Mouse (Mus musculus) testis, adult 2 months (tissue): ENCODE data around the gene Jazf1. TPM values are rescaled to one million over a fixed set of nuclear protein-coding genes. Genes with fewer than 3 reads are reported as not detected.
A peak's percentile ranks its signal among the peaks of the same experiment; 100 is the strongest.

Source experiments
- H3K27ac ChIP-seq: fragments of 200-500 bp; 2 replicates; pipeline ENCODE4 v1.5.1; 2012; ENCODE audit warnings: low read depth, low read length; ENCODE audit not compliant: control insufficient read depth, insufficient read depth
- H3K27me3 ChIP-seq: fragments of 200-500 bp; 2 replicates; pipeline ENCODE4 v1.6.1; 2012; ENCODE audit warnings: mild to moderate bottlenecking, low read length, moderate library complexity; ENCODE audit not compliant: control insufficient read depth, insufficient read depth
- H3K36me3 ChIP-seq: fragments of 200-500 bp; 2 replicates; pipeline ENCODE4 v1.6.1; 2012; ENCODE audit warnings: mild to moderate bottlenecking, low read length; ENCODE audit not compliant: control insufficient read depth, insufficient read depth
- H3K4me1 ChIP-seq: fragments of 200-500 bp; 2 replicates; pipeline ENCODE4 v1.6.1; 2012; ENCODE audit warnings: low read length; ENCODE audit not compliant: control insufficient read depth, insufficient read depth
- H3K4me3 ChIP-seq: fragments of 200-500 bp; 2 replicates; pipeline ENCODE4 v1.5.1; 2012; ENCODE audit warnings: low read depth, mild to moderate bottlenecking, low read length, moderate library complexity, mixed read lengths; ENCODE audit not compliant: control insufficient read depth
- CTCF ChIP-seq: fragments of 200-500 bp; IDR thresholded peaks from 2 replicates; pipeline ENCODE4 v1.5.1; 2012; ENCODE audit warnings: low read depth, mild to moderate bottlenecking, inconsistent platforms, low read length, moderate library complexity; ENCODE audit not compliant: control insufficient read depth, insufficient read depth, insufficient replicate concordance
- POLR2A ChIP-seq: fragments of 200-500 bp; IDR thresholded peaks from 2 replicates; pipeline ENCODE4 v1.6.1; 2012; ENCODE audit warnings: low read depth, mild to moderate bottlenecking, inconsistent platforms, low read length, moderate library complexity; ENCODE audit not compliant: control insufficient read depth
- polyA plus RNA-seq: library from polyadenylated mRNA; depleted of rRNA; stranded (reverse); fragments of >200 nt; gene quantifications from 2 replicates; pipeline ENCODE4 v1.2.3, GENCODE M21; 2012

Jazf1 gene
- polyA plus RNA-seq, 1 experiment: 51.8 TPM

DNA sequence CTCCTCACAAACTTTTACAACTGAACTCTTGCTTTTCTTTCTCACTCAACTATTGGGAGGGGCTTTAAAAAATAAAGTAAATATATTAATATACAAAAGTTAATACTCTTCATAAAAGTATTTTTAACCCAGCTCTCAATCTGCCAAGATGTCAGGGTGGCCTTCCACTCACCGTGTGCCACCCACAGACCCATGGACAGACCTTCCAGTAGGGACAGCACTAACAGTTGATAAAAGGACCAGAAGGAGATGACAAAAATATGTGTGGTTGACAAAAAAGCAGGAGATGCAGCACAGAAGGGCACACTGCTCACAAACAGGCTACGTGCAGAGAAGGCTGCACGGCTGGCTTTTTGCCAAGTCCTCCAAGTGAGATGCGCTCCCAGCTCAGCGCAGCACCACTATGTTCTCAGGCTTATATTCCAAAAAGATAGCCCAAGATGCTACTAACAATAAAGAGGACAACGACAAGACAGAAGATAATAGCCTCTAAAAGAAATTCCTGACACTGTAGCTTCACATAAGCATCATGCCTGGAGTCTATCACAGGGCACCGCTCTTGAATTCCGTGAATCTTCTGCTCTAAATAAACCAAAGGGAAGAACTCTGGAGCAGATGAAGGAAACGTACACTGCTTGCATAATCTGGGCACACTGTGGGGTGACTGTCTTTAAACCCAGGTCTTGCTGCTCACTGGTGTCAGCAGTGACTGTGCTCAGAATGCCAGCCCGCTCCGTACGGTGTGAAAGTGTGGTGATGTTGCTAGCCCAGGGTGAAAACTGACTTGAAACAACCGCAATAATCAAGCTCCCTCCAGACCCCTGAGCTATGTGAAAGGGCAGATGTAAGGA, 104.4 kb downstream of the Jazf1 start:
- Histone ChIP-seq H3K4me1 (no peaks in the 10 kb centered on the region; the same call in 1 of the 2 replicates), H3K4me3 (no peak overlapping the region), H3K27me3 (no peaks in the 10 kb centered on the region), H3K36me3 (no peaks in the 10 kb centered on the region), H3K27ac (no peak overlapping the region; the same call in 1 of the 2 replicates)
- no peak for TF ChIP-seq POLR2A
- no peak for TF ChIP-seq CTCF

DNA sequence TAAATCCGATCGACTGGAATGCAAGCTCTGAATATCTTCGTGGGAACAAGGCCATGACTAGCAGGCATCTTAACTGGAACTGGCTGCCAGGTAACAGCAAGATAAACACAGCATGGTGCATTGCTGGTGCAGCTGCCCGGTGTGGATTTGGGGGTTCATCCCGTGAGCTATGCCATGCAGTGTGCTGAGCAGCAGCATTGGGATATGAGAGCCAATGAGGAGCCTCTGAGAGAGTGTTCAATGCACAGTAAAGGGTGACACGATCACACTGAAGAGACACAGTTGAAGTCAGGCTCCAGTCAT, 105.0 kb downstream of the Jazf1 start:
- Histone ChIP-seq H3K27ac (0 out of 2 replicates have a peak overlapping the region, but pooled peaks have one; percentile 3), H3K36me3 (no peaks in the 10 kb centered on the region), H3K27me3 (no peaks in the 10 kb centered on the region), H3K4me1 (no peaks in the 10 kb centered on the region; the same call in 1 of the 2 replicates), H3K4me3 (no peak overlapping the region)
- TF ChIP-seq CTCF (no peak), POLR2A (no peak)

GRCm38 (mm10) chr6:52962600-52963429, 105.6 kb downstream of the Jazf1 start:
- H3K27ac ChIP-seq: no peak overlapping the region
- no peaks in the 10 kb centered on the region; the same call in 1 of the 2 replicates for H3K4me1 ChIP-seq

GRCm38 (mm10) chr6:52961660-52962490, 106.6 kb downstream of the Jazf1 start:
- Histone ChIP-seq H3K27ac (peak overlapping the region; percentile 61; the same call in 1 of the 2 replicates), H3K4me1 (no peaks in the 10 kb centered on the region; the same call in 1 of the 2 replicates)
- TF ChIP-seq CTCF (no peak), POLR2A (no peak)

More at GRCm38 (mm10) chr6:52962600-52963429, 105.6 kb downstream of the Jazf1 start:
- no peaks in the 10 kb centered on the region for H3K36me3 ChIP-seq
- TF ChIP-seq CTCF (no peak), POLR2A (no peak)
- no peak overlapping the region for H3K4me3 ChIP-seq
- H3K27me3 ChIP-seq: no peaks in the 10 kb centered on the region

GRCm38 (mm10) chr6:52957730-52958129, 110.7 kb downstream of the Jazf1 start:
- Histone ChIP-seq H3K36me3 (no peaks in the 10 kb centered on the region), H3K27ac (no peak overlapping the region), H3K27me3 (no peaks in the 10 kb centered on the region), H3K4me3 (no peak overlapping the region), H3K4me1 (no peaks in the 10 kb centered on the region; the same call in 1 of the 2 replicates)
- peak; percentile 95 for TF ChIP-seq CTCF
- no peak for TF ChIP-seq POLR2A

More at GRCm38 (mm10) chr6:52961660-52962490, 106.6 kb downstream of the Jazf1 start:
- H3K36me3 ChIP-seq: no peaks in the 10 kb centered on the region
- H3K4me3 ChIP-seq: no peak overlapping the region
- H3K27me3 ChIP-seq: no peaks in the 10 kb centered on the region

DNA sequence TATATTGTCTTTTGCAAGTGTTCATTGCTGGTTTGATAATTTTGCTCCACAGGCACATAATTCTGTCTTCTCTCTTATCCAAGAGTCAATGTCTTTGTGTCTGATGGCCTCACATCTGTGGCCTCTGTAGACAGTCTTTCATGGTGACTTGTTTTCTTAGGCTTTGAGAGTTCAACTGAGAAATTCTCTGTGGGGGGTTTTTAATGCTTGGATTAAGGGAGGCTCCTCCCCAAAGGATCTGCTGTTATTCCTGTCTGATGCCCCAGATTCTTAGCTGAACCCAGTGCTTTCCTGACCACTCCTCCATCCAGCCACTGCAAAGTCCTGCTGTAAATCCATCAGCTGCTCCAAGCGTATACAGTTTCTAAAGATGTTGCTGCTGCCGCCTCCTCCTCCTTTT, 112.3 kb downstream of the Jazf1 start:
- Histone ChIP-seq H3K4me1 (no peaks in the 10 kb centered on the region; the same call in 1 of the 2 replicates), H3K27ac (no peak overlapping the region)
- TF ChIP-seq POLR2A (no peak), CTCF (no peak)

More for the DNA sequence above, 112.3 kb downstream of the Jazf1 start:
- no peaks in the 10 kb centered on the region for H3K36me3 ChIP-seq
- no peaks in the 10 kb centered on the region for H3K27me3 ChIP-seq
- no peak overlapping the region for H3K4me3 ChIP-seq
